Mouse (Mus musculus) frontal cortex, postnatal 10 days (tissue): ENCODE data around the gene Simc1.

Experiments
- DNase-seq, 2 experiments: peaks; one replicate each; pipeline ENCODE4 v3.0.0; 2022; ENCODE audit warnings: low spot score in 2 of 2, mixed read lengths in 1 of 2

Gene Simc1

DNA sequence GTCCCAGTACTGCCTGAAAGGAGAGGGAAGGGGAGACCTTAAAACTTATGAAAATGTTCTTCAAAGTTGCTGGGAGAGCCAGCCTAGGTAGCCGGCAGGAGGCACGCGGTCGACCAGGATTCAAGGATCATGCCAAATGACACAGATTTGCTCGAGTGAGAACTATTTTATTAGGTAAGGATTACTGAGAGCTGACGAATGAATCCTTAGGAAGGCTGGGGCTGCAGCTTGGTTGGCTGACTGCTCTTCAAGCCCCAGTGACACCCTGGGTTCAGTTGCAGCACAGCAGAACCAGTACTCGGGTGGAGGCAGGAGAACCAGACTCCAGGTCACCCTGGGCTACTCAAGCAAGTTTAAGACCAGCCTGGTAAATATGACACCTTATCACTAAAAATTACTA lies 44.5 kb downstream of the Simc1 start:
- DNase-seq = no peak

DNA sequence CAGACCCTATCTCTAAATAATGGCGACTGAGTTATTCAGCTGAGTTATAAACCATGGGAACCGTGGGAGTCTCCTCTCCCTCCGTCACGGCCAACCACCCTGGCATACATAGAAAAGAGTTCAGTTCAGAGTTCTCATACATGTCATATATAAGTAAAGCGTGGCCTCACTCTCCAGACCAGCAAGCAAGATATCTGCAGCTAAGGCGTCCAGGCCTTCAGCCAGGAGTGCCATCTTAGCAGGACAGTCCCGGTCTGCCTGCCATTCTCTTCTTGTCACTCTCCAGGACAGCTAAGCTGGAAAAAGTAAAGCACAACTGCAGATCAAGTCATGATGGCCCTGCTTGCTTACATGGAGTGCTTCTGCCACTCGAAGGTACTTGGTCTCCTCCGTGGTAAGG lies 52.6 kb downstream of the Simc1 start:
- no peak for DNase-seq

DNA sequence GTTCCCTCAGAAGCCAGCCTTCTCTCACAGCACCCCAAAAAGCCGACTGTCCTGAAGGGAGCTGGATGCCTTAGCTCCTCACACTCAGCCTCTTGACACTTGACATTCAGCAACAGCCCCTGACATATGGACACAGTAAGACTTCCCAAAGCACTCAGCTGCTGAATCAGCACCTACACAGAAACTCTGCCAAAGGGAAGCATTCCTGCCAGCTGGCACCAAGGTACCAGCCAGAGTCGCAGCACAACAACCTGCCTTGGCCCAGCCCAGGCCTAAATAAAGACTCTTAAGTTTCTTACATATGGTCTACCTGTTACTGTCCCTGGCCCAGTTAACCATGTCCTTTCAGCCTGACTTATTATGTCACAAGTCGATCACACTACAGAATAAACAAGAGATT lies 53.2 kb downstream of the Simc1 start:
- no peak for DNase-seq

DNA sequence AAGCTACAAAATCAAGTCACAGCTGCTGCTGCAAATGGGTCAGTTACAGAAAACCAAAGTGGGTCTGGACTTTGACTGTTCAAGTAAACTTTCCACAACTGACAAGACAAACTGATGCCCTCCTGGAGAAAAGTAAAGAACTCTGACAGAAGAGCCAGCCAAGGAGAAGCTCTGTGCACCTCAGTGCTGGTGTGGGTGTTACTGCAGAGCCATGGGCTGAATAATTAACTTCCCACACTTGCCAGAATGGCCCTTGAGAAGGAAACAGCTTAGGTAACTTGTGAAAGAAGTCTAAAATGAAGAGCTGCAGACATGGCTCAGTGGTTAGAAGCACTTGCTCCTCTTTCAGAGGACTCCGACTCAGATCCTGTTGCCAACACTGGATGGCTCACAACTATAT lies 54.1 kb downstream of the Simc1 start:
- no peak for DNase-seq

DNA sequence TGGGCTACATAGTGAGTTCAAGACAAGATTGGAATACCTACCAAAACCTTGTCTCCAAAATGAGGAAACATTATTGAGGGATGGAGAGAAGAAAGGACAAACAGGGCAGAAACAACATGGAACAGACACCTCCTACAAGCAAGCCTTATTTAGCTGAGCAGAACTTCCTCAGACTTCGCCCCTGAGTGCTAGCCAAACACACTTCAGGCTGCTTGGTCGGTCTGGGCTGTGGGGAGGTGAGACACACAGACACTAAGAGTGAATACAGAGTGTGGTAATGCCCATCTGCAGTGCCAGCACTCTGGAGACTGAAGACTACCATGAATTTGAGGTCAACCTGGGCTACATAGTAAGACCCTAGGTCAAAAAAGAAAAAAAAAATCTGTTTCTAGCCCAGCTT lies 56.1 kb downstream of the Simc1 start:
- no peak for DNase-seq

DNA sequence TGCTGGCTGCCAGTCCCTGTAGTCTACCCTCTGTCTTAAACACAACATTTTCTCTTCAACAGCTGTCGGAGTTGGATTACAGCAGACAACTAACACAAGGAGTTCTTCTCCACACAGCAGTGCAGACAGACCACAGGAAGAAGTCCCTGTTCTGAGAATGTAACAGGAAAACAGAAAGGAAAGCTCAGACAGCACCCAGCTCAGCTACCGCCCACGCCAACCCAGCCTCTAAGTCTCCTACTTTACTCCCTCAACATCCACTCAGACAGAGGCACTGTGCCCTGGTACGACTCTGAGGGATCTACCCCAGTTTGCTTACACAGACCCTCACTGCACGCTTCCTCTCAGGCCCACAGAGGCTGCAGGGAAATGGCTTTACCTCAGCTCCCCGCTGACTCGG lies 57.0 kb downstream of the Simc1 start:
- DNase-seq = no peak

DNA sequence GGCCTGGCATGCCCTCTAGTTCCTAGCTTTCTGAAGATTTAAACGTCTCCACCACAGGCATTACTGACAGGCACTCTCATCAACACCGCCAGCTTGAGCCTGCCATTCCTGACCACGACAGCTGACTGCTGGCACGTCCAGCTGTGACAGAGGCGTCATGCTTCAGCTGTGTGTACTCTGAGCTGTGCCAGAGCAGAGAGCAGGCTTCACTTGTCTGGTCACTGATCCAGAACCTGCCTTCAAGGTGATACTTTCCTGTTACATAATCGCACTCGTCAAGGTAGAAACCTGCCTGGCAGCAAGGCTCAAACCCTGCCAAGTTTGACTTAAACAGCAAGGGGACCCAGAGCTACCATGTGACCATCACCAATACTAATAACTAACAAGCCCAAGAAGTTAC lies 59.0 kb downstream of the Simc1 start:
- no peak for DNase-seq

DNA sequence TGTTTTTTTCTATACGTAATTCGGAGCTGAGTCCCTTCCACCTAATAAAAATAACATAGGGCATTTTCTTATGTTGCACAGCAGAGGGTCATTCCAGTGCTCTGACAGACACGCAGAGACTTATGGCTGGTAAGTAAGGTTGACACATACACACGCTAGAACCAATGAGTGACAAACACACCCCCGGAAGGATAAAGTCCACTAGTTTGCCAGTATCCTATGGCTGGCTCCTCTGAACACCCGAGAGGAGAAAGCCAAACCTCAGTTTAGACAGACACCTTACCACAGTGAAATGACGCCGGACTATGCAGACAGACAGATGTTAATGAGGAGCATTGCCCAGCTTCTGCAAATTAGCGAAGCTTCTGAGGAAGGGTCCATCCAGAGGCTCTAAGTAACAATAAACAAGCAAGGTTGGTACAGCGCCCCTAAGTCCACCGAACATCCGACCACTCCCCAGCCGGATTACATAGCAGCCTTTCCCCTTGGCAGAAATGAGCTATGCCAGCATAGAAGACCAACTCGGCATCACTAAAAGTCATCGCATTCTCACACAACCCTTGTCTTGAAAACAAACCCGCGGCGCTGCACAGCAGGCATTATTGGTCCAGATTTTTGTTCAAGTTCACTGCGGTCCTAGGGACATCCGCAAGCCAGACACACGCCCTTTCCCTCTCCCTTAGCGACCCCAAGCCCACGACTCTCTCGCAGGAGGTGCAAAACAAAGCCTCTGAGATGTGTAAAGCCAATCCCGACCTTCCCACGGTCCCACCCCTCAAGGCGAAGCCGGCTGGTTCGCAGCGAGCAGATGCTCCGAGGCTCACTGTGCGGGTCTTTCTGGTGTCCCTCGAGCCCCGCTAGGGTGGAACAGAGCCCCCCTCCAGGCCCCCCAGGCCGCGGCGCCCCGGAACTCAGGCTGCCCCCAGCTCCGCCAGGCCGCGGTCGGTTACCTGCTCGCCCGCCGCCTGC lies 60.9 kb downstream of the Simc1 start:
- no peak for DNase-seq

DNA sequence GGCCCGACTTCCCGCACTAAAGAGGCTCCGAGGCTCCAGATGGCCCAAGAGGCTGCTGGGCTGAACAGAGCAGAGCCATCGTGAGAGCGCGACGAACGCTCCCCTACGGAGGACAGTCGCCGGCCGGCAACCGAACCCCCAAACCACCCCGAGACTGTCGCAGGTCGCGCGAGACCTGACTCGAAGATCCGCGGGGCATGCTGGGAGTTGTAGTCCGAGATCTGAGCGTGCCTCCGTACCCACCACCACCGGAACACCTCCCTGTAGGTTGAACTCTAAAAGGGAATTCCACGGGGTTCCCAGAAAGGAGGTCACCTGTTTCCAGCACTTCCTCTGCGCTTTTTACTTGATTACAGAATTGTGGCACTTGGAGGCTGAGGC lies 61.6 kb downstream of the Simc1 start, which contains the start of gene 4833439L19Rik:
Gene 4833439L19Rik (minus strand): TSS at position 235 of the 381 bp plus-strand sequence.
- peak; percentile 85 to 93 for DNase-seq

DNA sequence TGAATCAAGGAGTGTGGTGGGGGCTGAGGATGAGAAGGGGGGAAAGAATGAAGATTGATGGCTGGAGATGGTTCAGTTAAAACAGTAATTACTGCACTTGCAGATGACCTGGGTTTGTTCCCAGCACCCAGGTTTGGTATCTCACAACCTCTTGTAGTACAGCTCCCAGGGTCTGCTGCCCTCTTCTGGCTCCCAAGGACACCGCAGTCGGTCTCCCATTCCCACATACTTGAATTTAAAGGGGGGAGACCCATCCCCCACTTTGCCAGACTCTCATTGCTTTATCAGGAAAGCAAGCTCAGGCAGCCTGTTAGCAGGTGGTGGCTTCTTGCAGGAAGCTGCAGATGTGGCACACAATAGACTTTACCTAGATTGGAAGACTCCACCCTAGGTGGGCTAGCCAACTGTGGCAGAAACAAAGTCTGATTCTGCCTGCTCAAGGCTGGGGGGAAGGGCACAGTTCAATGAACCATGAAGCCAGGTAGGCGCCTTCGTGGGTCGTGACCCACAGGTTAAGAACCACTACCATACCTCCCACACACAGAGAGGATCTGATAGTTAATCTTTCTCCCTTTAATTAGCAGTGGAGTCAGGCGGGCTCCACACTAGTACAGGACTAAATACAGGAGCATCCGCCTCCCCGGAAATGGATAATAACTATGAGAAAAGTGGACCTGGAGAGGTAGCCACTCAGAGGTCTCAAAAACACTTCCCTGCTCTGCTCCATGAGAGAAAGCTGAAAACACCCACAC lies 62.2 kb downstream of the Simc1 start:
- DNase-seq = peak; percentile 60 to 66

DNA sequence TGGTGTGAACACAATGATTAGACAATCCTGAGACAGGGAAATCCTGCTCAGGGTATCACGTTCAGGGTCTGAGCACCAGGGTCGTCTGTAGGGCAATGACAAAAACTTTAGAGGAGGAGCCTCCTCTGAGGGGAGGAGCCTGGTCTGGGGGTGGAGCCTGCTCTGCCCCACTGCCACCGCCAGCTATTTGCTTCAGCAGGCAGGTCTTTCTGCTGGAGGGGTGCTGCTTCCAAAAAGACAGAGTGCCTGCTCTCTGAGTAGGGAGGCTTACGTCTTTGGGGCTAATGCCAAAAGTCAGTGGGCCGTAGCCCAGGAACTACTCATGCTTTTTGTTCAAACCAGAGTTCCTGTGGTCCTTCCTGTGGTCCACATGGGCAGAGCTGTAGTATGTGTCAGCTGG lies 64.8 kb downstream of the Simc1 start:
- no peak for DNase-seq

DNA sequence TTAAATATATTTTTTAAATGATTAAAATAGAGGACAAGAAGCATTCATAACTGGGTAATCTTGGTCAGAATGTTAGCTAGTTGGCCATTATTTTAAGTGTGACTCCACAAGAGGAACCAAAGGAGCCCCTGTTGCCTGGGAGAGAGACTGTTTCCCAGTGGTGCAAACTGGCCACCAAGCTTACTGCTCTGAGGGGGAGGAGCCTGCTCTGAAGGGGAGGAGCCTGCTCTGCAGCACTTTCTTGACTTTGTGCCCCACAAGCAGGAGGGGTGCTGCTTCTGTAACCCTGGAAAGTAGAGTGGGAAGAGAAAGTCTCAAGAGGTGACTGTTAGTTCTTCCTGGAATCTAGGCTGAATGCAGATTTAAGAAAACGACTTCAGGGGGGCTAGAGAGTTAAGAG lies 65.7 kb downstream of the Simc1 start:
- DNase-seq = no peak

DNA sequence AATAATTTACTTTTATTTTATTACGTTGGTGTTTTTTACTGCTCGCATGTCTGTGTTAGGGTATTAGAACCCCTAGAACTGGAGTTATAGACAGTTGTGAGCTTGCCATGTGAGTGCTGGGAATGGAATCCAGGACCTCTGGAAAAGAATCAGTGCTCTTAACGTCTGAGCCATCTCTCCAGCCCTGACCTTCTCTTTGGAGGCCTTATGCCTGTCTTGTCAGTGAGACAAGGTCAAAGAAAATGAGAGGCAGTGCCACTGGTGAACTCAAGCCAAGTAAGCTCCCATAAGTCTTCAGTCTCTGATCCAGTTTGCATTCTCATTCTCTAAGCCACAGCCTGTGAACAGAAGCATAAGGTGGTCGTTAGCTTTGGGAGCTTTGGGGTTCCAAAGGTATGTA lies 67.2 kb downstream of the Simc1 start:
- DNase-seq = no peak

DNA sequence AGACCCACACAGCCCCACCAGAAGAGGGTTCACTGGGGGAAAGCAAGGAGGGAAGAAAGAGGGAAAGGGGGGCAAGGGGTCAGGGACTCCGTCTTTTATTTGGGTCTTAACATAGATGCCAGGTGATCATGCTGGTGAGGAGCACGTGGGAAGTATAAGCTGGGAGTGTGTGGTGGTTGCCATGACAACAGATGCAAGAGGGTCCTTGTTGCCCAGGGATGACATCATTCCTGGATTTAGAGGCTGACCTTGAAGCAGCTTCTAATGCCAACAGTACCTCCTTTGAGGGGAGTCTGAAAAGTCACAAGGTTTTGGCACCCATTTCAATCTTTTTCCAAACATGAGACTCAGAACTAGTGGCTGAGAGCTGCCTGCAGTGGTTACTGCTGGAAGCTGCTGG lies 68.1 kb downstream of the Simc1 start:
- DNase-seq = no peak

DNA sequence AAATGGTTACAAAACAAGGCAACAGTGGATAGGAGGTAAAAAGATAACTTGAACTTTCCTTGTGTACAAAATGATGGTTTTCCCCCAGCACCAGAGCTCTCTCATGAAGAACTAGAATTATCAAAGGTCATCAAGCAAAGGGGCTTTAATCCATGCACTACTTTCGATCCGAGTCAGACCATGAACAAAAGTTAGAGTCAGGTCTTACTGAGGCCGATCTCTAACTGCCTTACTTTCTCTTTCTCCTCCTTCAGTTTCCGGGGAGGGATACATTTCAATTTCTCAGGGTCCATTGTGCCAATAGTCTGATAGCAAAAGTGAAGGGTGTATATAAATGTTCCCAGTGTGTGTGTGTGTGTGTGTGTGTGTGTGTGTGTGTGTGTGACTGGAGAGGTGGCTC lies 69.0 kb downstream of the Simc1 start:
- no peak for DNase-seq

DNA sequence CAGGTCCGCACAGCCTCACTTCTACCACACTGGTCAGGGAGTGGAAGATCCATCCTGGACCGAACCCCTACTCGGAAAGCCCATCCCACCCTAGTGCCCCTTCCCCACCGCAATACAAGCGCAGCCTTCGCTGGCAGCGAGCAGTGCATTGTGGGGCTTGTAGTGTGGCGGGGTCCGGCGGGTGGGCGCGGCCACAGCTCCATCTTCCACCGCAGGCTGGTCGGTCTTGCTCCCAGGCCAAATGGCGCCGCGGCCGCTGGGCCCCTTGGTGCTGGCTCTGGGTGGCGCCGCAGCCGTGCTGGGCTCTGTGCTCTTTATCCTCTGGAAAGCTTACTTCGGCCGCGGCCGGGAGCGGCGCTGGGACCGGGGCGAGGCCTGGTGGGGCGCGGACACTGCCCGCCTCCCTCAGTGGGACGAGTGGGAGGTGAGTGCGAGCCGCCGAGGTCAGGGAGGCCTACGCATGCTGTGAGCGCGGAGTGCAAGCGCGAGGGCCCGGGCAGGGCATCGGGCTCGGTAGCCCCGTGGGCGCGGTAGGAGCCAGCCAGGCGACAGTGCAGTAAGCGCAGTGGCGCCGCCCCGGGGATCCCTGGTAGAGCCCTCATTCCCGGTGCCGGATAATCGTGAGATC lies 71.4 kb downstream of the Simc1 start, which contains the start of gene Arl10:
Gene Arl10 (plus strand): TSS at position 162 of the 628 bp plus-strand sequence.
- peak; percentile 50 to 76 for DNase-seq

DNA sequence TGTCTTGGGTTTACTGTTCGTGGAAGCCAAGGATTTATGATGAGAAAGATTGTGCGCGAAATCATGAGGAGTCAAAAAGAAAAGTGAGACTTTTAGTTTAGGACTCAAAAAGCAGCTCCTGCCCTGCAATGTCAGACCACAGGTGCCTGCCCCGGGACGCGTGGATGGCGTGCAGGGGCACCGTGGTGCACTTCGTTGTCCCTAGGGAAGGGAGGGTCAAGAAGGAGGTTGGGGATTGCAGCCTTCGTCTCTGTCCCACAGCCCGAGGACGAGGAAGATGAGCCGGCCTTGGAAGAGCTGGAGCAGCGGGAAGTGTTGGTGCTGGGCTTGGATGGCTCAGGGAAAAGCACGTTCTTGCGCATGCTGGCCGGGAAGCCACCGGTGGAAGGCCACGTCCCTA lies 71.9 kb downstream of the Simc1 start:
- no peak for DNase-seq

DNA sequence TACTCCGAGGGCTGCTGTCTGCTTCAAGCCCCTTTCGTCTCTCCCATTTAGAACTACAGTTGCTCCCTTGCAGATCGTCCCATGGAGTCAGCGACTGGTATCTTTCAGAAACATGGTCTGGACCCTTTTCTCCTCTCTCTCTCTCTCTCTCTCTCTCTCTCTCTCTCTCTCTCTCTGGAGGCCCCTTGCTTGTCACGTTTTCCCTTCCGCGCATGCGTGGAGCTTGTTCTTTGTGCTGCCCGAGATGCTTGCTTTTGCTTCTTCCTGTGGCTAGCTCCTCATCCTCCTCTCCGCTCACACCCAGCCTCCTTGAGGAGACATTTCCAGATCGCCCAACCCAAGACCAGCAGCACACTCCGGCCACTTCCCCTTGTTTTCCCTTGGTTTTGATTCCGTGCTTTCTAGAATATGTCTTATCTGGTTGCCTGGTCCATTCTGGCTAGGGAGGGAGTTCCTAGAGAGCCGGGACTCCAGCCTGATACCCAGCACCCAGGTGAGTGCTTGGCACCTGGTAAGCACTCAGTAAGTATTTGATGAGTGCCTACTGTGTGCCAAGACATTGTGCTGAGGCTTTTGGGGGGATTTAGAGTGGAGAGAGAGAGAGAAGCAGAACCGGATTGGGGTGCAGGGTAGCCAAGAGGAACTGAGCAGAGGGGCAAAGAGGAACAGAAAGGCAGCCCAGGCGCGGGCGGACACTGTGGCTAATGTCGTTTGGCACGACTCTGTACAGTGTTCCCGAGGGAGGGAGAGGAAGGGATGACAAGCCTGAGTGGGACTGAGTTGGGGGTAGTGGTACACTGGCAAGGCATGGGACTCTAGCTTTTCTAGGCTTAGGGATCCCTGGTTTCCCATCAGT lies 74.3 kb downstream of the Simc1 start:
- no peak for DNase-seq

DNA sequence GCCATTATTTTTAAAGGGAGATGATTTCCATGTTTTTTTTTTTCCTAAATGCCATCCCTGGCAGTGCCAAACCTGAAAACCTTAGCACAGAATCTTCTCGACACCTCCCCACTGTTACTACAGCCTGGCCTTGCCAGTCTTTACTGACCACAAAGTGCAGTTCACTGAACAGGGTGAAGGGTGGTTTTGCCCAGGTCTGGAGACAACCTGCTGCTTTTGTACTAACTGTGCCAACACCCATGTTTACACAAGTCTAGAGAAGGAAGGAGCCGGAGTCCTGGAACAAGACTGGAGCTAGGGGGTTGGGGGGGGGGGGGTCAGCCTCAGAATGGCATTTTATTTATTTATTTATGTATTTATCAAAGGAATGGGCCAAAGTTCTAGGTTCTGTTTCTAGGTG lies 77.8 kb downstream of the Simc1 start:
- no peak for DNase-seq

DNA sequence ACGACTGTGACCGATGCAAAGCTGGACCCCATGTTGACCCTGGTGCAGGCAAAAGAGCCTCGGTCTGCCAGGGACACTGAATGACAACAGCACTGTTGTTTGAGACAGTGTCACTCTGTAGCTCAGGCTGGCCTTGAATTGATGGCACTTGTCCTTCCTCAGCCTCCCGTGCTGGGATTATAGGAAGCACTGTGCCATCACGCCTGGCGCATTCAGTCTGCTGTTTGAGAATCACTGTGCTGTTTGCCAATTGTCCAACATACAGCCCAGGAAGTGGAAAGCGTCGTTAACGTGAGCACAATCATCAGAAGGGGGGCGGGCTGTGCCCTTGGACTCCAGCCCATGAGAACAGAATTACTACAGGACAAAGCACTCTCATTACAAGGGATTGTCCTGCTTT lies 78.5 kb downstream of the Simc1 start:
- DNase-seq = no peak

DNA sequence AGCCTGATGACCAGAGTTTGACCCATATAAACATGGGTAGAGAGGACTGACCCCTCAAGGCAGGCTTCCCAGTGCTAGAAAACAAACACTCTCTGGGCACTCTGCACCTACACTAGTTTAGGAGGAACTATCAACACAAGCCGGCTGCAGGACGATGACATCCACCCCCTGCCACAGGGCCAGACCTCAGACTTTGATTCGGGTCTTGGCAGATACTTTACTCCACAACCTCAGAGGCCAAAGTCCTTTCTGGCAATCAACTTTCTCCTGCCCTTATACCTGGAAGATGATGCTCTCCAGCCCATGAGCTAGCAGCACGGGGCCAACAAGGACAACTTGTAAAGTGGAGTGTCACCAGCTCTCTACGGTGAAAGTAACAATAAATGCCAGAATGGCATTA lies 79.3 kb downstream of the Simc1 start:
- DNase-seq = no peak
